Mouse (Mus musculus) cerebral cortex, adult 2 months (tissue): ENCODE data around the gene Calu.

Source experiments
- WGBS: fragments of 180-500 bp; shearing (Covaris S2); methylation state at CpG from one replicate; pipeline ENCODE4 v1.1.7; 2018; 5-methylcytosine and 5-hydroxymethylcytosine counted together

Calu gene

DNA sequence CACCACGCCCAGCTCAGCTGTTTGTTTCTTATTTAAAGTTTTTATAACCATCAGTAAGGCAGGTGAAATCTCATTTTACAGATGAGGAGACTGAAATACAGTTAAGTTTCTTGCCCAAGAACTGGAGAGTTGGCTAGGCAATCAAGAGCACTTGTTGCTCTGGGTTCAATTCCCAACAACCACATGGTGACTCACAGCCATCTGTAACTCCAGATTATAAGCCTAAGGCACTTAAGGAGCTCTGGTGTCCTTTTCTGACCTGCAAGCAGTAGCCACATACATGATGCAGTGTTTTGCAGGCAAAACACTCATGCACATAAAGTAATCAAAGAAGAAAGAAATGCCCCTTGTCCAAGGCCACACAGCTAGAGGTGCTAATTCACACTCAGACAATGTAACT, 17.4 kb downstream of the Calu start:
- 95% methylated on average over 1 of the region's 1 CpGs for WGBS

DNA sequence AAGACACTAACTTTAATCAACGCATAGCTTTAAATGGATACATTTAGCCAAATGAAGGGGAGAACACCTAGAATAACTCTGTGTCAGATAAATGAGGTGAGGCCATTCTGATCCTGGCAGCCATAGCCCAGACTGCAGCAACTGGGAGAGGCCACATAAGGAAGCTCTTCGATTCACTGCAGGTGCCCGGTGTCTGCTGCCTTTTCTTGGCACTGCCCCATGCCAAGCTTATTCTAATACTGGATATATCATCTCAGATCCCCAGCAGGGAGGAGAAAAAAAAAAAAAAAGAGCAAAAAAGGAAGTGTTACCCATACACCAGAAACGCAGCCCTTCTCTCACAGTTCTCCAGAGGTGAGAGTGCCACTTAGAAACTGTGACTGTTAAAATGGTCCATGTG, 29.5 kb downstream of the Calu start:
- WGBS: 57% methylated on average over 4 of the region's 4 CpGs

DNA sequence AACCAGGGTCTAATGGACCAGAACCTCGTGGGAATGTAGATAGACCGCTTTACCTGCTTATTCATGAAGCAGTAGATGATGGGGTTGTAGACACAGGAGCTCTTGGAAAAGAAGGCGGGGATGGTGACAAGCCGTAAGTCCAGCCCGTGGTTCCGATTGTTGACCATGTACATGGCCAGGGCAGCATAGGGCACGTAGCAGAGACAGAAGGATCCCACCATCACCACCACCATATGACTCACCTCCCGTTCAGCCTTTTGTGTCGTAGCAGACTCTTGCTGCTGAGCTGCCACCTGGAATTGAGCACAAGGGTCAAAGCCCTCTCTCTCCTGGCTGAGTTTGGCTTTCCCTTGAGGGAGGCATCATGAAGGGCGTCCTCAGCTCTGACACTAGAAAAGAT, 30.8 kb downstream of the Calu start:
- WGBS: 95% methylated on average over 10 of the region's 10 CpGs

DNA sequence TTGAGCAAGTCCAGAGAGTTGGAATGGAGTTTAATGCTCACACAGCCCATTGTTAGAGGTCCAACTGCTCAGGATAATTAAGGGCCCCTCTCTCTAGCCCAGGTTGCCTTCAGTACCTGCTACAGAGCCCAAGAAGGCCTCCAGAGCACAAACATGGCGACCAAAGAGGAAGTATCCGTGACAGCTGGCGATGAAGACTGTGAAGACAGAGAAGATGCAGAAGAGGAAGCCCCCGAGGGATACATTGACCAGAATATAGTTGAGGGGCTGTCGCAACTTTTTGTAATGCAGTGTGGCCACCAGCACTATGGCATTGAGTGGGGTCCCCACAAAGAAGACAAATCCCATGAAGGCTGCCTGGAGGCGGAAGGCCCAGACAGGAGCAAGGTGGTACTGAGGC, 32.1 kb downstream of the Calu start:
- 91% methylated on average over 6 of the region's 6 CpGs for WGBS

DNA sequence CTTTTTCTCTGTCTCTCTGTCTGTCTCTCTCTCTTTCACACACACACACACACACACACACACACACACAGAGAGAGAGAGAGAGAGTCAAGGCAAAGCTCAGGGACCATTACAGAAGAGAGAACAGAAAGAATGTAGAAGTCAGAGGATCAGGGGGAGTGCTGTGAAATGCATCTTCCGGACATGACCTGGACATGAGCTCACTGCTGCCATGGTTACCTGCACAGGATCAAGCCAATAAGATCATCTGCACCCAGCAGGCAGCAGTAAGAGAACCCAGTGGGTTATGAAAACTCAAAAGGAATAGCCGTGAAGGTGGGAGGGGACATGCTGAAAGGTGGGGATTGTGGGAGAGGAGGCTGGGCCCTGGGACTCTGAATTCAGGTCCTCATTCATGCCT, 34.6 kb downstream of the Calu start:
- 77% methylated on average over 2 of the region's 2 CpGs for WGBS

DNA sequence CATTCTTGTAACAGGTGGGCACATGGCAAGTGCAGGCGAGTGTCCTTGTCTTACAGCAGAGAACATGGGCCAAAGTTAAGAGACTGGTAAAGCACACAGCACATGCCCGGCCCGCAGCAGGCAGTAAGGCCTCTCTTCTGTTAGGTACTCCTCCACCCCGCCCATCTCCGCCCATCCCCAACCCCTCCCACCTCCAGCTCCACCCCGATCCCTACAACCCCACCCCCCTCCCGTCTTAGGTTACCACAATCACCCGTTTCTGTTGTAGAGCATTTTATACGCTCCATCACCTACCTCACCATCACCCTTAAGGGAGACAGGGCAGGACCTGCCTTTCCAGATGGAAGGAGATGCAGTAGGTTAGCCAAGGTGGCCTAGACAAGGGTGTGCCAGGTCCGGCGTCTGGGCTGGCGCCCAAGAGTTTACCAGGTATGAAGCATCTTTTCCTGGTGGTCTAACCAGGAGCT, 40.2 kb downstream of the Calu start, which contains the start of gene Opn1sw:
Gene Opn1sw (minus strand): TSS at position 417 of the 467 bp plus-strand sequence.
- 25% methylated on average over 12 of the region's 12 CpGs for WGBS

DNA sequence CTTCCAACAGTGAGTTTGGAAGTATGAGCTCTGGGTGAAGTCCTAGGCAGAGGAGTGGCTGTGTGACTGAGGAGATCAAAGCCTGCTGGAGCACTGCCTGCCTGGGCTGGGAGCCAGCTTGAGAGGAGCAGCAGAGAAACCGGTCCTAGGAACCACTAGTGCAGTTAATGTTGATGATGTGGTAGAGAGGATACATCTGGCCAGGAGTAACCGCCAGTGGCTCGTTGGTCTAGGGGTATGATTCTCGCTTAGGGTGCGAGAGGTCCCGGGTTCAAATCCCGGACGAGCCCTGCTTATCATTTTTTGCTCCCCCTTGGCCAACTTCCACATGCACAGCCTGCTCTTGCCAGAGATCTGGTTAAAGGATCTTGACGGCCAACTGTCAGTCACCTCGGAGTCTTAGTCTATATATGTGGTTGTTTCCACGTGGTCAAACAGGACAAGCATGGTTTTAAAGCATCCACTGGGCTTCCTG, 40.8 kb downstream of the Calu start:
- WGBS: 18% methylated on average over 11 of the region's 11 CpGs

DNA sequence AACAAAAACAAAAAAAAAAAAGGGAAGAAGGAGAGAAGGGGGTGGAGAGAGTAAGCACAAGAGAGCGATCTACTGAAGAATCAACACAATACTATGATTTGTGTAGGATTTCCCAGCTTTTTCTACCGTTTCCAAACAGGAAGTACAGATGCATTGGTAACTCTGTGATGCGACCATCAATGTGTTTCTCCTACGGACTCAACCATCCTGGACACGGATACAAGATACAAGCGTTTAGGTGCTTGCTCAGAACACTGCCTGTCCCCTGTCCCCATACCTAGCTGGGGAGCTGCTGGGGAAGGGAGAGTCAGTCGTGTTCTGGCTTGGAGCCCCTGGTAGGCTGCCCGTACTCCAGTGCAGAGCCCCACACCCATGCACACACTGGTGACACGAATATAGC, 41.6 kb downstream of the Calu start:
- 52% methylated on average over 9 of the region's 9 CpGs for WGBS

DNA sequence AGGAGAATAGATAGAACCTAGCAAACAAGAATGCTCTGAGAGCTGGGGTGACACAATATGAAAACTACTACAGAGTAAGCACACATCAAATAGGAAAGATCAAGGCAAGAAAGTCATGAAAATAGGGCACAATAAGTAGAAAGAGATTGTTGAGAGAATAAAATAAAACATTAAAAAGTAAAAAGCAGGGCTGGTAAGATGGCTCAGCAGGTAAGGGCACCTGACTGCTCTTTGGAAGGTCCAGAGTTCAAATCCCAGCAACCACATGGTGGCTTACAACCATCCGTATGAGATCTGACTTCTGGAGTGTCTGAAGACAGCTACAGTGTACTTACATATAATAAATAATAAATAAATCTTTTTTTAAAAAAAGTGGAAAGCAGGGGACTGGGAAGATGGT, 42.6 kb downstream of the Calu start:
- WGBS: 93% methylated on average over 1 of the region's 1 CpGs

DNA sequence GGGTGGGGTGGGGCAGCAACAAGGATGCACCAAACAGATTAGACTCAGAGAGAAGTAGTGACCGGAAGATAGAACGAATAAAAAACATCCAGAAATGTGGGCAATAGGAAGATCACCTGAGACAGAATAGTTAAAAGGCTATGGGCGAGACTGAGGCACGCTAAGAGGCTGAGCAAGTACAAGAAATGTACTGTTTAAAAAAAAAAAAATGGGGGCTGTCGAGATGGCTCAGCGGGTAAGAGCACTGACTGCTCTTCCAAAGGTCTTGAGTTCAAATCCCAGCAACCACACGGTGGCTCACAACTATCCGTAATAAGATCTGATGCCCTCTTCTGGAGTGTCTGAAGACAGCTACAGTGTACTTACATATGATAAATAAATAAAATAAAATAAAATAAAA, 43.4 kb downstream of the Calu start:
- 77% methylated on average over 8 of the region's 8 CpGs for WGBS

DNA sequence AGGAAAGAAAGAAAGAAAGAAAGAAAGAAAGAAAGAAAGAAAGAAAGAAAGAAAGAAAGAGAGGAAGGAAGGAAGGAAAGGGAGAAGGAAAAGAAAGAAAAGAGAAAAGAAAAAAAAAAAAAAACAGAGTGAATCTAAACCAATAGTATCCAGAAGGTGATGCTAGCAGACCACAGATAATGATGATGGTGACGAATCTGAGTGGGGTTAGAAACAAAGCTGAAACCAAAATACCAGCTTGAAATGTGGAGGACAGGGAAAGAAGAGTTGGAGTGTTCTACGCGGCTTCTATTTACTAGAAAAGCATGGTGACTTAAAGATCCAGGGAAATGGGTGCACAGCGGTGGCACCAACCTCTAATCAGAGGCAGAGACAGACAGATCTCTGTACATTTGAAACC, 43.9 kb downstream of the Calu start:
- WGBS: 45% methylated on average over 4 of the region's 4 CpGs

DNA sequence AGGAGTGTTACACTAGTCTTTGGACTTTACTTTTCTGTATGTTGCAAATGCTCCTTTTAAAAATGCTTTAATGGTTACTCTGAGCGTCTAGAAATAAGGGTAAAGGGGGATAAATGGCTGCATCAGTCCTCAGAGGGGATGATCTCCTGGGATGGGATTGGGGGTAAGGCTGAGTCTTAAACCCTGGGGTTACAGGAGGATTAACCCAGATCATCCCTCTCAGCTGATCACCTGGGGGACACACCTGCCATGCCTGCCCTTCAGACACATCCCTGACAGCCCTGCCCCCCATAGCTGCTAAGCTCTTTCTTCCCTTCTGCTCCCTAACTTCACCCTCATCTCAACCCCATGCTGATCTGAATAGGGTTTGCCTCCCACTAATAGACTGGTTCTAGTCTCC, 46.4 kb downstream of the Calu start:
- WGBS: 88% methylated on average over 1 of the region's 1 CpGs

DNA sequence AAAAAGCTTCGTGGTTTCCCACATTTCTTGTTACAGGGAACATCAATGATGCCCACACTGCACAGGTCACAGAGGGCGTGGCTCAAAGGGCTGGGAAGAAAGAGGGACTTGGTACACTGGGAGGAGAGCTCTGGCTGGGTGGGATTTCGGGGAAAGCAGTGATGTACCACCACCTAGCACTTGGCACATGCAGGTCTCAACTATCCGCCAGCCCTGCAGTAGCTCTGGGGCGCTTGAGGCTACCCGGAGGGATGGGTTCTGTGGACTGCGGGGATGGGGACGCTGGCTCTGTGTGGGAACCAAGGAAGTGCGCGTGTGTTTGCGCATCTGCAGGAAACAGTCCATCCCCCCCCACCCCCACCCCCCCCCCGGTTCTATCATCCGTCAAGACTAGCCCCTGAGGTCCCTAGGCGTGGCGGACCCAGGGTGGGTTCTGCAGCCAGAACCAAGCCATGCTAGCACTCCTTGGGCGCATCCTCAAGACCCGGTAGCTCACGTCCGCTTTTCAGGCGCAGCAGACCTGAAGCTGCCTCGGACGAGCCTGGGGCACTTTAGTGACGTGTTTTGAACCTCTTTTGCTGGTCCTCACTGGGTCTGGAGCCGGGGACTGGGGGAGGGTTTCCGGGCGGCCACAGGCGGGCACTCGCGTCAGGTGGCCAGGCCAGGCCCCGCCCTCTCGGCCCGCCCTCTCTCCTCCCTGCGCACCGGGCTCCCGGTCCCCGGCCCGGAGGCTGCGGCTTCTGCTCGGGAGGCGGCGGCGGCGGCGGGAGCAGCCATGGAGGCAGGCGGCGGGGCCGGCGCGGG, 48.2 kb downstream of the Calu start, which contains the start of gene Ccdc136:
Gene Ccdc136 (plus strand): TSS at position 400 of the 804 bp plus-strand sequence.
- under 1% methylated on average over 49 of the region's 49 CpGs for WGBS

DNA sequence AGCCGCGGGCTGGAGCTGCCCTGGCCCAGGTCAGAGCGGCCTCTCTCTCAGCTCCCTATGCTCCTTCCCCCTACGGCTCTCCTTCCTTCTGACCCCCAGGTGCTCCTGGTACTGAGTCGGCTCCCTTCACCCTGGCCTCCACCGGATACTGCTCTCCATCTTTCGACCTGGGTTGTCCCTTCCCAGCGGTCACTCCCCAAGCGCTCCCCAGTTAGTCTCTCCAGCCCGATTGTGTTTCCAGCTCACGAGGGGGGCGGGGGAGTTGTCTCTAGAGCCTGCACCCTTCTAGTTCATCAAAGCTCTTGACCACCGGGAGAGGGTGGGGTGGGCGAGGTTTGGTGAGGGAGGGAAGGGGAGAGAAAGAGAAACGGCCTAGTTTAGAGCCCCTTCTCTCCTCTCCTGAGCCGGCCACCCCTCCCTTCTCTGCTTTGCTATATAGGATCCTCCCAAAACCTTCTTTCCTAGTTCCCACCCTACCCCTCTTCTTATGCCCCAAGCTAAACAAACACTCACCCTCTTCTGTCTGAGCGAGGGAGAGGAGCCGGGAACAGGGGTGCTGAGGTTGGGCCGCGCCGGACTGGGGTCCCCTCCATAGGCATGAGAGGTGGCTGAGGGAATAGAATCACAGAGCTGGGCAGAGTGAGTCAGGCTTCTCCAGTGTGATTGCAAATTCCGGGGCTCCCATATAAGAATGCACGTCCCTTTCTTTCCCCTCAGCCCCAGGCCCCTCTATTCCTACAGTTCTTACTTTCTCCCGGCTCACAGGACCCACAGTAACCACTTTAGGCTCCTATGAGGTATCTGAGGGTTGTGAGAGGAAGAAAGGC, 49.1 kb downstream of the Calu start:
- 8% methylated on average over 24 of the region's 24 CpGs for WGBS

DNA sequence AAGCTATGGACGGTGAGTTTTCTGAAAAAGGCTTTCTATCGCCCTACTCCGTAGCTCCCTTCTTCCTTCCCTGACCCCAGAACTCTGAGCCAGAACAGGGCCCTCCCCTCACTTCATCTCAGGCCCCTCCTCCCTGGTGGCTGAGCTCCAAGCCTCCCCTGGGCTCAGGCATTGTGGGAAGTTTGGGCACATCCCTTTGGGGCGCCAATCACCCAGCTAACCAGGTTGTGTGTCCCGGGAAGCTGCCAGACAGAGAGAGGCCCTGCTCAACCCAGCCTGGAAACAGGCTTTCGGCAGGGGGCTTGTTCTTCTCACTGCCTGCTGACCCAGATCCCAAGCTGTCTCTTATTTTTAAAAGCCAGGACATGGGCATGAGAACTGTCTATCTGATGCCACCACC, 49.7 kb downstream of the Calu start:
- 34% methylated on average over 6 of the region's 6 CpGs for WGBS

DNA sequence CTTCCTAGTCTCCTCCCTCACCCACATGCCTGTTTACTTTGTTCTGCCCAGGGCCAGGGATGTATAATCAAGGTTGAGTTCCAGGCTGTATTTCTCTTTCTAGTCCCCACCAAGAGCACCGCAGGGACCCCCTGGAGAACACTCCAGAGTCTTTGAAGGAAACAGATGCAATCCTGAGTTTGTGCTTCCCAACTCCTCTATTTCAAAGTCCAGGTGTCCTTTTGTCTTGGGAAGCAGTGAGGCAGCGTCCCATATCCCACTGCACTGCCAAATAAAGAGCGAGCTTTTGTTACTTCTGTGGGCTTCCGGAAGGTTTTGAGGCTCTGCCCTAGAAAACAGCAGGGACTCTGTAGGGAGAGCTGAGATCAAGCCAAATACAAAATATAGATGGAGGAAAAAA, 52.0 kb downstream of the Calu start:
- WGBS: 60% methylated on average over 4 of the region's 4 CpGs

DNA sequence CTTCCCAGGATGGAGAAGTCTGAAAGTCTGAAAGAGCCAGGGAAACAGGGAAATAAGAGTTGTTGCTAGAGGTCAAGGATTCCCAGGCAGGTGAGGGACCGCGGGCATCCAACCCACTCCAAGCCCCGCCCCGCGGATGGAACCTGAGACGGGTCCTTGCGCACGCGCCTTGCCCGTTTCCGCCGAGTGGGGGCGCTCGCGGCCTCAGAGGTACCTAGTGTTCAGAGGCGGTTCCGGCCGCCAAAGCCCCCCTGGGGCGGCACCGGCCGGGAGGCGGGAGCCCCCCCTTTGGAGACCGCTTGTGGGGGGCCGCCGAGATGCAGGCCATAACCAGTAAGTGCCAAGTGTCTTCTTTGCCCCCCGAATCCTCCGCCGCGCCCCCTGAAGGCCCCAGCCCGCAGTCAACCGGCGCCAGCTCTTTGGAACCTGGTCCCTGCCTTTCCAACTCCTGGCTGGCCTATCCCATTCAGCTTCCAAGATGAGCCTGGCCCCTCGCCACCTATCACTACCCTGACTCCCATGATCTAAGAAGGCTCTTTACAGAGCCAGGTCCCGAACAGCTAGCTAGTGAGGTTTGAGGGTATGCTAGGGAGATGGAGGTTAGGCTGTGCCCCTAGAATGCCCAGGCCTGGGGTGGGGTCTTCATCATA, 54.9 kb downstream of the Calu start:
- WGBS: 14% methylated on average over 34 of the region's 34 CpGs

DNA sequence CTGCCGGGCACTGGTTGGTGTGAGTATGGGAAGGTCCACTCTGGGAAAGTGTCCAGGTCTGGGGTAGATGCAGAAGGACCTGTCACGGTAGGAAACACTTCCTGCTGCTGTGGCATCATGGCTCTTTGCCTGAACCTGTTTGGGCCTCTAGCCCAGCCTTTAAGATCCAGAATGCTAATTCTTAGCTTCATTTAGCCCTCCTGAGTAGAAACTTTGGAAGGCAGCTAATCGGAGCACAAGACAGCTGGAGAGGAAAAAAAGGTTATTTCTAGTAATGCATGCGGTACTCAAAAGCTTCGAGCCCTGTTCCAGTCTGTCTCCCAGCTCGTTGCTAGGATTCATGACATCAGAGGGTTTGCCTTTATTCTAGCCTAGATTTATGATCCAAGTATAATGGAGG, 58.5 kb downstream of the Calu start:
- 30% methylated on average over 6 of the region's 6 CpGs for WGBS

DNA sequence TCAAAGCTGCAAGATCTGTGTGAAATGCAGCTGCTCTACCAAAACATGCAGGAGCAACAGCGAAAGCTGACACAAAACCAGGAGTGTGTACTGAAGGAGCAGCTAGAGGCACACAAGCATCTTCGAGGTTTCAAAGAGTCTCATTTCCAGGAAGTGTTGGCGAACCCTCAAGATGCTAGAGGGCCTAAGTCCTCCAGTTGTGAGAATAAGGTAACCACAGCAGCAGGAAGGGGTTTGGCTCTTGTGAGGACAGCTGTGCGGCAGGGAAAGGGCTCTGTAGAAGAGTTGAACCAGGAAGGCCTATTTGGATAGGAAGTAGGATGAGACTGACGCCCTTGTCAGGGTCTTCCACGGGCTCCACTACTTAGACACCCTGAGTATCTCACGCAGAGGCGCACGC, 67.6 kb downstream of the Calu start:
- 79% methylated on average over 9 of the region's 9 CpGs for whole genome bisulfite sequencing

DNA sequence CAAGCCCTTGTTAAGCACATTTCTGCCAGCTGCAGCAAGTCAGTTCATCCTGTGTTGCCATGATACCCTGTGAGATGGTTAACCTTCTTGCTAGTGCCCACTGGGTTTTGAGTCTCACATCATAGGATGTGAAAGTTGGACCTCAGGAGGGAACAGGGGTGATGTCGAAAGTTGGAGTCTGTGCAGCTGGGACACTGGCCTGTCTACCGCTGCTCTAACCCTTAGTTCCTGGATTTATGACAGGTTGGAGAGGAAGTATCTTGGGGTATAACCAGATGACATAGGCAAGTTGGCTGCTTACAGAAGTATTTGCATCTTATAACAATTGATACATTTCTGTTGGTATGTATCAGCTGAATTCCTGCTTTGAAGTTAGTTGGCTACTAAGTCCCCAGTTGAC, 72.7 kb downstream of the Calu start:
- 86% methylated on average over 2 of the region's 2 CpGs for WGBS

DNA sequence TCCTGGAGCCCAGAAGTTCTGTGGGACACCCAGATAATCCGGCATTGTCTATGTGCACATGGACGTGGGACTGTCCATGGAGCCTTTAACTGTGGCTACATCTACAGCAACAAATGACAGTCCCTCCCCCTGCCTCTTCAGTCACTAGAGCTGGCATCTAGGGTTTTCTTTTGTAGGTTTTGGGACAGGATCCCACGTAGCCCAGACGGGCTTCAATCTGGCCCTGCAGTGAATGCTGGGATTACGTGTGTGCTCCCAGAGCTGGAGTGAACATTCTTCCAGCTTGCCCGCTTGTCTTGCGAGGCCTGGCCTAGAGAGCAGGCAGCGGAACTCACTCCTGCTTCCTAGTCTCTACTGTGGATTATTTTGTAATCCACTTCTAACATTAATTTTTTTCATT, 77.2 kb downstream of the Calu start:
- 75% methylated on average over 8 of the region's 8 CpGs for WGBS

DNA sequence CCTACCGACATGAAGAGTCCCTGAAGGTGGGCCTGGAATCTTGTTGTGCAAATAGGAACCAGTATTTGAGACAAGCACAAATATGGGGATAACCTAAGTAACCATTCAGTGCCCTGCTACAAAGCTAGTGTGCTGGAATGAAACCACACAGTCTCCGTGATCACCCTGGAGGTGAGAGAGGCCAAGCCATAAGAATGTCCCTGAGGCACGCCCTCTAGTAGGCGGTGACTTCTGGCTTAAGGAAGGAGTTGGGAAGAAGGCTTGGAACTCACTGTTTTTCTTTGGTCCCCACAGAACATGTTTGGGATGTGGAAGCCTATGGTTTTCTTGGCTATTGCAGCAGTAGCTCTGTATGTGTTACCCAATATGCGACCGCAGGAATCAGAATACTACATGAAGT, 78.5 kb downstream of the Calu start:
- 91% methylated on average over 6 of the region's 6 CpGs for WGBS
